Mouse (Mus musculus): Measurements from ENCODE around the gene Uso1.

- TF ChIP-seq CTCF (conservative IDR thresholded peaks at IDR 0.05; ENCODE audit: insufficient read depth, insufficient read length, low read depth, low read length), result no peak
- no peak for TF ChIP-seq POLR2A (IDR thresholded peaks at IDR 0.05; ENCODE audit: low read depth, low read length)
Measured at GRCm38 (mm10) chr5:92215308-92215707, 77.6 kb downstream of the Uso1 start, which contains the start of gene U90926.
